Mouse (Mus musculus): Measurements from ENCODE around the gene Disp3. TPM values are rescaled to one million over a fixed set of nuclear protein-coding genes. Genes with fewer than 3 reads are reported as not detected.

Disp3 gene
- polyA plus RNA-seq (2012): 0.01 and 0.06 TPM in 2 replicates

DNA sequence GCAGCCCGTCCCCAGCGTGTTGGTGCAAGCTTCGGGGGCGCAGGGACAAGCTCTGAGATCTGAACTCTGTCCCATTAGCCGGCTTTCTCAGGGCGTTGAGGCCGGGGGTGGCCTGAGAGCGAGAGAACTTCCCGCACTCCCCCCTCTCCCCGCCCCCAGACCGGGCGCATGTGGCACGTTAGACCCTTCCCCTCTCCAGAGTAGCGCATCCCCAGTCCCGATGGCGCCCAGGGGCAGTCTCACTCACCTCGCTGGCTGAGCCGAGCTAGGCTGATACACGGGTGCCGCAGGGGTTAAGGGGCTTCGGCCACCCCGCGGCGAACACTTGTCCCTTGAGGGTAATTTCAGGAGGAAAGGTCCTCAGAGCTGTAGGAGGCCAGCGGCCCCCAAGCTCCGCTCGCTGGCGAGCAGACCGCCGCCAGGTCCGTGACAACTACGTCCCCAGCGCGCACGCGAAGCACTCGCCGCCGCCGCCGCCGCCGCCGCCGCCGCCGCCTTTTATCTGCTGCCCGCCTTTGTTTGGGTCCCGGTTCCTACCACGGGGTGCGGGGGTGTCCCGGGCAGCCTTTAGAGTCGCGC, at the start of gene Disp3:
TSS of gene Disp3 (minus strand) at position 490 of the 579 bp plus-strand sequence.
- TF ChIP-seq GATA1 (IDR thresholded peaks at IDR 0.05; ENCODE audit: low read length): no peak

DNA sequence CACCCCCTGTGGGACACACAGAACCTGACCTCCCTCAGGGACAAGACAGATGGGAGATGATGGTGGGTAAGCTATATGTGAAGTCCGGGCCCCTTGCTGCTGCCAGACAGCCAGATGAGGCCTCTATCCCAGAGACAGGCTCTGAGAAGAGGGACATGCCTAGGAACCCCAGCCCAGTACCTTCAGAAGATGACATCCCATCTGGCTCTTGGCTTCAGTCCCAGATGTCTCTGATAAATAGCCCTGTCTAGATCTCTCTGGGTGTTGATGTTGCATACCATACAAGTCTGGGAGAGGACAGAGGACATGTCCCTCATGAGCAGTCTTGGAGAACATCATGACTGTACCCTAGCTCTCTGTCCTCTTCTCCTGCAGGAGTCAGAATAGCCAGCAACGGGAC, 42.5 kb upstream of the Disp3 start:
- no peak for TF ChIP-seq GATA1 (IDR thresholded peaks at IDR 0.05; ENCODE audit: low read length)

DNA sequence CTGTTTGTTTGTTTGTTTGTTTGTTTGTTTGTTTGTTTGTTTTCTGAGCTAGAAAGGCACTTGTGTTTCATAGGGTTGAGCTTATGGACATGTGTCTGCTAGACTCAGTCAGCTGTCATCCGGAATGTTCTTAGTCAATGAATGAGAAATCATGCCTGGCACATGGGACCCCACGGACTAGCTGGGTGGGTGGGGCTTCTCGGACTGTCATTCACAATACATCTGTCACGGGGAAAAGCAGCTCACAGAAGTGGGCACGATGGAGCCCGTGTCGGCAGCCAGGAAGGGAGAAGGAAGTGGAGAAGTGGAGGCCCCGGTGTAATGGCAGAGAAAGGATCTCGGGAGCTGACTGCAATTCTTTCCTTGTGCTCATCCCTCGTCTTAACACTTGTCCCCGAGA, 41.7 kb upstream of the Disp3 start:
- TF ChIP-seq GATA1 (IDR thresholded peaks at IDR 0.05; ENCODE audit: low read length): no peak

DNA sequence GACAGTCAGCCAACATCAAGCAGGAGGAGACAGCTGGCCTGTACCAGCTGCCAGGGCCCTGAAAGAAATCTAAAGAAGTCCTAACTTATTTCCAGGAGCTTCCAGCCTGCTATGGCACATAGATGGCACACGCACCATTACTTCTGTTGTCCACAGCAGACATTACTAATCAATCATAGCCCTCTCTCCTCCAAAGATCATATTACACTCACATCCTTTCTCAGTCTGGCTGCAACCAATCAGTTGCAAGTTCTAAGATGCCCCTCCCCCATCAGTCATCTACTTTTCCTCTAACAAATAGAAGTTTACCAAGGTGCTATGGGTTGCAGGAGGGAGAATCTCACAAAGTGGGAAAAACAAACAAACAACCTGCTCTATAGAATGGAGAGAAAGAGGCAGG, 40.5 kb upstream of the Disp3 start:
- no peak for TF ChIP-seq GATA1 (IDR thresholded peaks at IDR 0.05; ENCODE audit: low read length)

DNA sequence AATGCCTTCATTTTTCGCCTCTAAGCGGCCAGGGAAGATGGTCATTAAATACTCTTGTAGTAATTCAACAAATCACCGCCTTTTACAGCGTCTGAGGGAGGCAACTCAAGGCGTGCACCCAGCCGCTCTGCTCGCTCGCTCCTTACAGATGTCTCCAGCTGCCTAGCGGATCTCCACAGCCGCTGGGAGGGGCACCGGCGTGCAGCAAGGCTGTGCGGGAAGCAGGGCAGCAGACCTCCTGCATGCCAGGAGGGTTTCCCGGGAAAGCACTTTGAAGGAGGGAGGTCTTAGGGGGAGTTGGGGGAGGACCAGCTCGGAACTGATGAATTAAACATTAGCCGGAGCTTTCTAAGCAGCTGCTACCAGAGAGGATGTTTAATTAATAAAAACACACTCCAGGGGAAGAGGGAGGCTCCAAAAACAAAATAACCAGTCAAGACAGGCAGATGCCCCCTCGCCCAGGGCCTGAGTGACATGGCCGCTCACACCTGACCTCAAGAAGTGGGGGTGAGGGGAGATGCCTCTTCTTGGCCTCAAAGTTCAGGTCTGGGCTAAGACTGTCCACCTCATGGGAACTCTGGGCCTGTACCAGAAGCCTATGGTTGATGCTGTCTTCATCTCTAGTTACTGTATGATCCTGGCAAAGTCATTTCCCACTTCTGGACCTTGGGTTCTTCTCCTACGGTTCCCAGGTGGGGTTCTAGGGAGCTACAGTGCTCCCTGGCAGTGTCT, 39.7 kb upstream of the Disp3 start:
- TF ChIP-seq GATA1 (IDR thresholded peaks at IDR 0.05; ENCODE audit: low read length): no peak

DNA sequence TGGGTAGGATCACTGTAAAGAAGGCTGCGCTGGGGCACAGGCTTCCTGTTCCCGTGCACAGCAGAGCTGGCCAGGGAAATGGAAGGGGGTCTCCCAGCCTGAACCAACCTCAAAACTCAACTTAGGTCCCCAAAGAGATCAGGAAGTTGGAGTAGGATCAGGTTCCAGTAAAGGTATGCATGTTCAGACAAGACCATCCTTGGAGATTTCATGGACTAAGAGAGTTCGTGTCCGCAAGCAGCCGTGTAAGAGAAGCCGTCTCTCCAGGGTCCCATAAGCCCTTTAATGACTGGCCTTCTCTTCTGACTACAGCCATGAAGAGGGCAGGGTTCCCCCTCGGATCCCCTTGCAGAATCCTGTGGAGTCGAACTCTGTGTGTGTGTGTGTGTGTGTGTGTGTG, 39.0 kb upstream of the Disp3 start:
- no peak for TF ChIP-seq GATA1 (IDR thresholded peaks at IDR 0.05; ENCODE audit: low read length)

DNA sequence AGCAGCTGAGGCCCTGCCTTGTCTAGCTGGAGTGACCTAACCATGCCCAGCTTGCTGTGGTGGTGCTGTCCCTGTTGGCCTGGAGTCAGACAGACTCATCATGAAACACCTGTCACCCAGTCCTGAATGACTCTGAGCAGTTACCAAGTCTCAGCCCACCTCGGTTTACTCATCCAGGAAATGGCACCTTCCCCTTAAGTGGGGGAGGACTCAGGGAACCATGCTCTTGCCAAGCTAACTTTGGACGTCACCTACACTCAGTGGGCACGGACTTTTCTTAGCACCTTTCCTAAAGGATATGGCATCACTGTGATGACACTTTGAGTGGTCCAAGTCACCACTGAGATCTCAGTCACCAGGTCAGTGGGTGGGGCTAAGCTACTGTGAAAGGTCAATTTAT, 38.2 kb upstream of the Disp3 start:
- TF ChIP-seq GATA1 (IDR thresholded peaks at IDR 0.05; ENCODE audit: low read length): no peak

DNA sequence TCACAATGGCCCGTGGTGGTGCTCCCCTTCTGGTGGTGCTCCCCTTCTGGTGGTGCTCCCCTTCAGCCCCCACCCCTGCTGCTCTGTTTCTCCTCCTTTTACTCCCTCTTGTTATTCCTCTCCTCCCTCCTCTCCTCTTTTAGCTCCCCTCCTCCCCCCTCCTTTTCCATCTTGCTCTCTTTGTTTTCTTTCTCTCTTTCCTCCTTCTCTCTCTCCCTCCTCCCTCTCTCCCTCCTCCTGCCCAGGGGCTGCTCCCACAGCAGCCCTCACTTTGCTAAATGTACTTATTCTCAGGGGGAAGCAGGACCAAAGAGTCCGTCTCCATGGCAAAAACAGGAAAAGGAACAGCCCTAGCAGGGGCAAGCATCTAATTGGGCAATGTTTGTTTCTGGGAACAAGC, 37.3 kb upstream of the Disp3 start:
- TF ChIP-seq GATA1 (IDR thresholded peaks at IDR 0.05; ENCODE audit: low read length): no peak

DNA sequence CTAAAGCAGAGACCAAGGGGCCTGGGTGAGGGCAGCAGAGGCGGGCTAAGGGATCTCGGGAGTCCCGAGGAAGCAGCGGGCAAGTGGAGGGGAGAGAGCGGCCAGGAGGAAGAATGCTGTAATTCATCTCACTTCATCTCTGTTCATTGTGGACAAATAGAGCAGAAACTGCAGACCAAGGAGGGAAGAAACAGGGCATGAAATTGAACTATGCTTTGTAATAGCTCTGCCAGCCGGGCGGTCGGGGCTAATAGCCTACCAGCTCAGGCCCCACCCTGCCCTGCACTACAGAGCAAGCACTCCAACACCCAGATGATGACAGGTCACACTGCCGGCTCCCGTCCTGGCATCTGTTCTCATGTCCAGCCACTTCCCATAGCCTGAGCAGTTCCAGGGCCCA, 34.4 kb upstream of the Disp3 start:
- TF ChIP-seq GATA1 (IDR thresholded peaks at IDR 0.05; ENCODE audit: low read length): no peak

DNA sequence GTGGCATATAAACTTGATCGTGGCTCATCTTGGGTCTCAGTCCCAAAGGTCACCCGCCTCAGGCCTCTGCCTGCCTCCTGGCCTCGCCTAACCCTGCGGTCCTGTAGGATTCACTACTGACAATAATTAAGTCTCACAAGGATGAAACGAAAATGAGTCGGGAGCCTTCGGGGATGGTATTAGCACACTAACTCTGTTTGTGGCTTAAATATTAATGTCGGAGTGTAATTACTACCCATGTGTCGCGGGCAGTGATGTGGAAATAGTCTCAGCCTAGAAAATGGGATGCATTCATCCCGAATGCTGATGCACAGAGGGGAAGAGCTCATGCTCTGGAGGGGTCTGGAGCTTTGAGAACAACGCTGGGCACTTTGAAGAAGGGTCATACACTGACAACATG, 31.6 kb upstream of the Disp3 start:
- no peak for TF ChIP-seq GATA1 (IDR thresholded peaks at IDR 0.05; ENCODE audit: low read length)

DNA sequence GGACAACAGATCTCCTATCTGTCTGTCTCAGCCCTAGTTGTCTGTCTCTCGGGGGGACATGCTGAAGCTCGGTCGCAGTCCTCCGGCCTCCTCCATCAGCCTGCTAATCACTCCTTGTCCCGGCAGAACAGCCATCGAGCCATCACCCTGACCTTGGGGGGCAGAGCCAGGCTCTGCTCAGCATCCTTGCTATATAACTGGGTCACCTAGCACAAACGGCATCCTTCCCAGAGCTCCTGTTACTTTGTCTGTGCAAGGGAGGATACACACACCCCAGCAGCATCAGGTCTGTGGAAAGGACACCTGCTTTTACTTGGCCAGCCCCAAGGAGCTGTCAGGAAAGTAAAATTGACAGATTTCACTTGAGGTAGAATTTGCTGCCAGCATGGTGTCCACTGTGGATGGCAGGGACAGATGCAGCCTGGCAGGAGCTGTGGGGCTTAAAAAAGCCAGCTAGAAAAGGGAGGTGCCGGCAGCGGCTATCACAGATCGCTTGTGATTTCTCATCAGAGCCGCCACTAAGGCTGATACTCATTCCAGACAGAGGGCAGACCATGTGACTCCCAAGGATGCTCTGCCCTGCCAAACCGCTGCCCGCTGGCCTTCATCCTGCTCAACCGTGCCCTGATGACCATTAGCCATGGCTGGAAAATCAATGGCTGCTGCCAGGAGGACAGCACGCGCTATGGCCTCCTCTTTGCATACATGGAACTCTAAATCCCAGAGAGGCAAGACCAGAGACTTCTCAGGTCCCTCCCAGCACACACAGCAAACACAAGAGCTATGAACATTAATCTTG, 27.8 kb upstream of the Disp3 start:
- TF ChIP-seq GATA1 (IDR thresholded peaks at IDR 0.05; ENCODE audit: low read length): no peak

DNA sequence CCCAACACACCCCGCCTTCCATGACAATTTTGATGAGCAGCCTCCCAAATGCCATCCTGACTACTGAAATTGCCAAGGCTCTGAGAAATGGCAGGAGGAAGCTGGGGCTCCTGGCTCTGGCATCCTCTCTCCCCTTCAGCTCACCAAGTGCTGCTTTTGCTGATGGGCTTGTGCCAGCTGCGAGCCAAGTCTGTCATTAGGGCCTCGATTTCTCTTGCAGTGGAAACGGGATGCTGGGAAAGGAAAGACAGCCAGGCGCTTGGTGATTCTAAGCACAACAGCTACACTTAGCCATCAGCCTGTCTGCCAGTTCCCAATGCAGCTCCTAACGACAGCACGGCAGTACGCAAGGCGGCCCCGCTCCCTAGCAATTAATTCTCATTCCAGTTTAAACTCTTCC, 26.6 kb upstream of the Disp3 start:
- TF ChIP-seq GATA1 (IDR thresholded peaks at IDR 0.05; ENCODE audit: low read length): no peak

DNA sequence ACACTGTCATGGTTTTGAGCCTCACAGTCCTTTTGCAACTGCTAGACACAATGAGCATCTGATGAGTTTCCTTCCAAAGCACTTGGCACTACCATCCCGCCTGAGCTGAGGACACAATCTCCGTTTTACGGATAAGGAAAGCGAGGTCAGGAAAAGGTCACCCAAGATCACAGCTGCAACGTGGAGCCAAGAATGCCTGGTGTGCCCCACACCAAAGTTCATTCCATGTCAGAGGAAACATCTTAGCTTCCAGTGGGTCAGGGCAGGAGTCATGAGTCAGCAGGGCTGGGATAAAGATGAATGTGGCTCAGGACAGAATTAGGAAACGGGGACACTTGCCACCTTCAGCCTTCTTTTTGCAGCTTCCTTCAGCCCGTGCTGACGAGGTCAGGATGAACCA, 25.8 kb upstream of the Disp3 start:
- TF ChIP-seq GATA1 (IDR thresholded peaks at IDR 0.05; ENCODE audit: low read length): no peak

DNA sequence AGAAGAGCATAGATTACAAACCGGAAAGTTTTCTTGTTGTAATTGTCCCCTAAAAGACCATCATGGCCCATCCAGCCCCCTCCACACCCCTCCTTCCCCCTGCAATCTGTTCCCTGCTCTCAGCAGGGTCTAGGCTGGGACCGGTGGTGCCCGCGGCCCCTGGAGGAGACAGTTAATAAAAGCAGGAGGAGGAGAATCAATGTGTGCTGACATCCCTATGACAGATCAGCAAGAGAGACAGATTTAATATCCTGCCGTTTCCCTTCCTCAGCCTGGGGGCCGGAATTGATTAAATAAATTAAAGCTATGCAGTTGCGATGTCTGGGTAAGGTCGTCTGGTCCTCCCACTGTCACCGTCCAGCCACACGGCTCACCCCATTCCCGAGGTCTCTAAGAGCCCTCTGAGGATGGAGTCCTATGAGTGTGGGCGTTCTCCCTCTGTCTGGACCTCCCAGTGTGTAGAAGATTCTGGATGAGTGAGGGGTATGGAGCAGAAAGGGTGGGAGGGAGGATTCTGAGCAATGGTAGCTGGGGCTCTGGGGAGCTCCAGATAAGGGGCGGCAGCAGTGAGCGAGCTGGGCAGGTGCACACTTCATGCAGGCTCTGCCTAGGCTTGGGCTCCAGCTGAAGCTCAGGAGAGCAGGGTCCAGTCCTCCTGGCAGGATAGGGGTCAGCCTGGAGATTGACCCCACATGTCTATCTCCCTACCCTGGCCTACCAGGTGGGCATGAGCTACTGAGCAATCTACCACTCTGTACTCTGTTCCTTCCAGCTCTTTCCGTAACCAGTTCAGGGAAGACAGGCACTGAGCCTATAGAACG, 24.7 kb upstream of the Disp3 start:
- TF ChIP-seq GATA1 (IDR thresholded peaks at IDR 0.05; ENCODE audit: low read length): no peak

DNA sequence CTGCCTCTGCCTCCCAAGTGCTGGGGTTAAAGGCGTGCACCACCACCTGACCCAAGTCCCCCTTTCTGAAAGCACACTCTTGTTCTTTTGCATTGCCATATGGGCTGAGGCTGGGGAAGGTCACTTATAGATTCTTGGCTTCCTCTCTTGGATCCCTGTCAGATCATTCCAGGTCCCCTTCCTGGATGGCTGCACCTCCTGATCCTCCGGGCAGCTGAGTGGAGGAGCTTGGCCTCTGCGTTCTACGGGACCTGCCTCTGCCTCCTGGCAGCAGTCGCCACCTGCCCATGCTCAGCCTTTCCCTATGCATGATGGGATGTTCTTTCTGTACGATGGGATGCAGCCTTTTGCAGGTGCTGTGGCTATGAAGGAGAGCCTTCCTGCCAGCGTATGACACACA, 23.1 kb upstream of the Disp3 start:
- TF ChIP-seq GATA1 (IDR thresholded peaks at IDR 0.05; ENCODE audit: low read length): no peak

DNA sequence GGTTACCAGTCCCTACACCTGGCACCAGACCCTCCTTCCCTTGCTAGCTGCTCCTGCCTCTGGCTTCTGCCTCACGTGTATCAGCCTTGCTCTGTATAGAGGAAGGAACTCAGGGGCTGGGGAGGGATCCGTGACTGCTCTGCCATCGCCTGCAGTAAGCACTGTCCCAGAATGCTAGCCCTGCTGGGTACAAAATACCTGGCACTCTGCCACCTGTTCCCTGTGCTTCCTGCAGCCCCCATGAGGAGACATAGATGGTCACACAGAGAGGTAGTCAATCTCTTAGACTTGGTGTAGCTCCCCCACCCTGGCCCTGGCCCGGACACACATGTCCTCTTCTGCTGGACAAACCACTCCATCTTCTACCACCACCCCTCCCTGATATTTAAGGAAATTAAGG, 22.4 kb upstream of the Disp3 start:
- TF ChIP-seq GATA1 (IDR thresholded peaks at IDR 0.05; ENCODE audit: low read length): no peak
